Mouse (Mus musculus): ENCODE results near the gene Rhbdl2. TPM values are rescaled to one million over a fixed set of nuclear protein-coding genes. Genes with fewer than 3 reads are reported as not detected.
A peak's percentile ranks its signal among the peaks of the same experiment; 100 is the strongest.

Gene Rhbdl2
- 0.61 and 1.4 TPM in 2 replicates for polyA plus RNA-seq (2014; fragmentation: Nextera tagmentation; extraction: Ambion mirVana)

GRCm38 (mm10) chr4:123787191-123787985, at the start of gene Rhbdl2:
TSS of gene Rhbdl2 (plus strand) at chr4:123787874.
- peak; percentile 70; the same call in 1 of the 2 replicates for ATAC-seq (ENCODE audit: low FRiP score, low TSS enrichment)
- Histone ChIP-seq H3K4me2 (ENCODE audit: low read length) (peak within 1 kb of the TSS; percentile 6; the same call in 1 of the 2 replicates), H3K4me1 (ENCODE audit: control insufficient read depth, insufficient read depth, low read length) (peaks cover 6% of the 10 kb centered on the region; the same call in 1 of the 2 replicates), H3K9ac (replicated peaks; ENCODE audit: low read length) (0 out of 2 replicates have a peak within 1 kb of the TSS, but pooled peaks have one; percentile 23), H3K27me3 (ENCODE audit: control insufficient read depth, insufficient read depth, low read length) (no peaks in the 10 kb centered on the region), H3K4me3 (replicated peaks; ENCODE audit: low read depth, low read length) (no peak within 1 kb of the TSS), H3K9me3 (ENCODE audit: control insufficient read depth, low read length) (no peaks in the 10 kb centered on the region), H3K27ac (replicated peaks; ENCODE audit: low read depth, low read length) (no peak within 1 kb of the TSS), H3K36me3 (ENCODE audit: control insufficient read depth, insufficient read depth, low read length) (no peaks in the 10 kb centered on the region)
- WGBS = 25% methylated on average over 12 of the region's 12 CpGs
- DNase-seq = peak; percentile 77

GRCm38 (mm10) chr4:123738708-123739107, 49.0 kb upstream of the Rhbdl2 start:
- Histone ChIP-seq H3K4me1 (ENCODE audit: control insufficient read depth, insufficient read depth, low read length) (no peaks in the 10 kb centered on the region), H3K4me3 (replicated peaks; ENCODE audit: low read depth, low read length) (no peak overlapping the region), H3K27me3 (ENCODE audit: control insufficient read depth, insufficient read depth, low read length) (no peaks in the 10 kb centered on the region), H3K9ac (replicated peaks; ENCODE audit: low read length) (no peak overlapping the region), H3K9me3 (ENCODE audit: control insufficient read depth, low read length) (no peaks in the 10 kb centered on the region), H3K4me2 (ENCODE audit: low read length) (no peak overlapping the region), H3K36me3 (ENCODE audit: control insufficient read depth, insufficient read depth, low read length) (peaks cover 79% of the 10 kb centered on the region), H3K27ac (replicated peaks; ENCODE audit: low read depth, low read length) (no peak overlapping the region)
- no peak for DNase-seq
- 97% methylated on average over 4 of the region's 4 CpGs for WGBS
- ATAC-seq (ENCODE audit: low FRiP score, low TSS enrichment) = no peak

GRCm38 (mm10) chr4:123742891-123743290, 44.8 kb upstream of the Rhbdl2 start:
- Histone ChIP-seq H3K27ac (replicated peaks; ENCODE audit: low read depth, low read length) (no peak overlapping the region), H3K27me3 (ENCODE audit: control insufficient read depth, insufficient read depth, low read length) (no peaks in the 10 kb centered on the region), H3K4me3 (replicated peaks; ENCODE audit: low read depth, low read length) (no peak overlapping the region), H3K9ac (replicated peaks; ENCODE audit: low read length) (no peak overlapping the region), H3K36me3 (ENCODE audit: control insufficient read depth, insufficient read depth, low read length) (peaks cover 53% of the 10 kb centered on the region), H3K4me1 (ENCODE audit: control insufficient read depth, insufficient read depth, low read length) (peaks cover 8% of the 10 kb centered on the region; the same call in 1 of the 2 replicates), H3K9me3 (ENCODE audit: control insufficient read depth, low read length) (no peaks in the 10 kb centered on the region), H3K4me2 (ENCODE audit: low read length) (no peak overlapping the region)
- DNase-seq (no peak), ATAC-seq (ENCODE audit: low FRiP score, low TSS enrichment) (no peak)
- WGBS = 97% methylated on average over 1 of the region's 1 CpGs

- Histone ChIP-seq H3K27me3 (ENCODE audit: control insufficient read depth, insufficient read depth, low read length) (no peaks in the 10 kb centered on the region), H3K9me3 (ENCODE audit: control insufficient read depth, low read length) (no peaks in the 10 kb centered on the region), H3K27ac (replicated peaks; ENCODE audit: low read depth, low read length) (no peak overlapping the region), H3K4me3 (replicated peaks; ENCODE audit: low read depth, low read length) (no peak overlapping the region), H3K36me3 (ENCODE audit: control insufficient read depth, insufficient read depth, low read length) (peaks cover 29% of the 10 kb centered on the region), H3K4me2 (ENCODE audit: low read length) (no peak overlapping the region), H3K4me1 (ENCODE audit: control insufficient read depth, insufficient read depth, low read length) (peaks cover 18% of the 10 kb centered on the region), H3K9ac (replicated peaks; ENCODE audit: low read length) (no peak overlapping the region)
- no peak for DNase-seq
- WGBS = 95% methylated on average over 4 of the region's 4 CpGs
- ATAC-seq (ENCODE audit: low FRiP score, low TSS enrichment) = no peak
These were observed 42.4 kb upstream of the Rhbdl2 start for GRCm38 (mm10) chr4:123745221-123745775.

GRCm38 (mm10) chr4:123748726-123749415, 38.8 kb upstream of the Rhbdl2 start:
- H3K27ac ChIP-seq (replicated peaks; ENCODE audit: low read depth, low read length) = peak overlapping the region; percentile 93

GRCm38 (mm10) chr4:123749484-123750130, 38.1 kb upstream of the Rhbdl2 start:
- Histone ChIP-seq H3K9me3 (ENCODE audit: control insufficient read depth, low read length) (no peaks in the 10 kb centered on the region), H3K4me1 (ENCODE audit: control insufficient read depth, insufficient read depth, low read length) (peaks cover 22% of the 10 kb centered on the region), H3K27ac (replicated peaks; ENCODE audit: low read depth, low read length) (peak overlapping the region; percentile 93), H3K4me2 (ENCODE audit: low read length) (peak overlapping the region; percentile 77), H3K27me3 (ENCODE audit: control insufficient read depth, insufficient read depth, low read length) (no peaks in the 10 kb centered on the region), H3K4me3 (replicated peaks; ENCODE audit: low read depth, low read length) (peak overlapping the region; percentile 100), H3K36me3 (ENCODE audit: control insufficient read depth, insufficient read depth, low read length) (no peaks in the 10 kb centered on the region), H3K9ac (replicated peaks; ENCODE audit: low read length) (peak overlapping the region; percentile 95)
- DNase-seq = peak; percentile 70
- ATAC-seq (ENCODE audit: low FRiP score, low TSS enrichment) = peak; percentile 80
- 0% methylated on average over 55 of the region's 55 CpGs for WGBS

More at GRCm38 (mm10) chr4:123748726-123749415, 38.8 kb upstream of the Rhbdl2 start:
- Histone ChIP-seq H3K4me1 (ENCODE audit: control insufficient read depth, insufficient read depth, low read length) (peaks cover 22% of the 10 kb centered on the region), H3K27me3 (ENCODE audit: control insufficient read depth, insufficient read depth, low read length) (no peaks in the 10 kb centered on the region), H3K9ac (replicated peaks; ENCODE audit: low read length) (peak overlapping the region; percentile 95), H3K36me3 (ENCODE audit: control insufficient read depth, insufficient read depth, low read length) (no peaks in the 10 kb centered on the region), H3K4me3 (replicated peaks; ENCODE audit: low read depth, low read length) (peak overlapping the region; percentile 100), H3K4me2 (ENCODE audit: low read length) (peak overlapping the region; percentile 77), H3K9me3 (ENCODE audit: control insufficient read depth, low read length) (no peaks in the 10 kb centered on the region)
- ATAC-seq (ENCODE audit: low FRiP score, low TSS enrichment) (no peak), DNase-seq (peak; percentile 21)
- 14% methylated on average over 10 of the region's 10 CpGs for WGBS

- no peaks in the 10 kb centered on the region for H3K9me3 ChIP-seq (ENCODE audit: control insufficient read depth, low read length)
- H3K36me3 ChIP-seq (ENCODE audit: control insufficient read depth, insufficient read depth, low read length) = no peaks in the 10 kb centered on the region
- H3K27ac ChIP-seq (replicated peaks; ENCODE audit: low read depth, low read length) = peak within 1 kb of the TSS; percentile 93
- WGBS = under 1% methylated on average over 43 of the region's 46 CpGs
- H3K4me1 ChIP-seq (ENCODE audit: control insufficient read depth, insufficient read depth, low read length) = peaks cover 22% of the 10 kb centered on the region
- H3K4me2 ChIP-seq (ENCODE audit: low read length) = peak within 1 kb of the TSS; percentile 77
- peak within 1 kb of the TSS; percentile 100 for H3K4me3 ChIP-seq (replicated peaks; ENCODE audit: low read depth, low read length)
- ATAC-seq (ENCODE audit: low FRiP score, low TSS enrichment) = peak; percentile 98
- DNase-seq = peak; percentile 99
- H3K9ac ChIP-seq (replicated peaks; ENCODE audit: low read length) = peak within 1 kb of the TSS; percentile 95
- no peaks in the 10 kb centered on the region for H3K27me3 ChIP-seq (ENCODE audit: control insufficient read depth, insufficient read depth, low read length)
These were observed 37.5 kb upstream of the Rhbdl2 start, which contains the start of gene Akirin1 for GRCm38 (mm10) chr4:123750152-123750651. TSS of gene Akirin1 (minus strand) at chr4:123750345.
